Mouse (Mus musculus) heart, adult 18-20 months (tissue): ENCODE measurements around the gene Trarg1. TPM values are rescaled to one million over a fixed set of nuclear protein-coding genes. Genes with fewer than 3 reads are reported as not detected.

Experiments
- DNase-seq, 2 experiments: peaks; one replicate each; pipeline ENCODE4 v3.0.0; 2021 to 2022; ENCODE audit warnings: mixed read lengths in 1 of 2
- long read RNA-seq, 2 experiments: library from polyadenylated mRNA; stranded (forward); transcript quantifications; one replicate each; pipeline ENCODE4 v2.0.0; 2021
- total RNA-seq, 2 experiments: library from RNA; stranded (reverse); gene quantifications; 2 replicates each; pipeline ENCODE4 v1.2.3; 2021

The Trarg1 gene
- 1 to 10 TPM; 4.0 to 7.0 TPM for total RNA-seq
- long read RNA-seq, experiment 1, partial matches to known transcripts: 0 of 1 reads
- long read RNA-seq, experiment 1, other reads (novel, unspliced or antisense): 1 of 1 reads
- long read RNA-seq, experiment 2, partial matches to known transcripts: 0 of 5 reads
- long read RNA-seq, experiment 2, other reads (novel, unspliced or antisense): 2 of 5 reads

GRCm38 (mm10) chr11:76679508-76679907 lies at the start of gene Trarg1:
Gene Trarg1, plus strand, starts transcription at chr11:76679808.
- DNase-seq: peak in 1 of 2 experiments; percentile 26

GRCm38 (mm10) chr11:76630023-76630422 lies 49.6 kb upstream of the Trarg1 start:
- DNase-seq: no peak

GRCm38 (mm10) chr11:76630487-76630886 lies 49.1 kb upstream of the Trarg1 start:
- no peak for DNase-seq

- no peak for DNase-seq
Observed at GRCm38 (mm10) chr11:76639269-76639985, 40.2 kb upstream of the Trarg1 start.

- DNase-seq: no peak
Observed at GRCm38 (mm10) chr11:76640231-76640630, 39.4 kb upstream of the Trarg1 start.

- no peak for DNase-seq
Observed at GRCm38 (mm10) chr11:76644257-76644656, 35.4 kb upstream of the Trarg1 start.

GRCm38 (mm10) chr11:76645036-76645435 lies 34.6 kb upstream of the Trarg1 start:
- DNase-seq: no peak

- peak; percentile 80 to 94 for DNase-seq
Observed at GRCm38 (mm10) chr11:76645955-76646354, 33.7 kb upstream of the Trarg1 start.

GRCm38 (mm10) chr11:76647062-76647461 lies 32.5 kb upstream of the Trarg1 start:
- no peak for DNase-seq

GRCm38 (mm10) chr11:76647500-76647899 lies 32.1 kb upstream of the Trarg1 start:
- peak; percentile 56 to 80 for DNase-seq

- no peak for DNase-seq
Observed at GRCm38 (mm10) chr11:76650862-76651560, 28.6 kb upstream of the Trarg1 start.

- DNase-seq: no peak
Observed at GRCm38 (mm10) chr11:76652838-76653334, 26.7 kb upstream of the Trarg1 start.

- DNase-seq: peak; percentile 31 to 61
Observed at GRCm38 (mm10) chr11:76655106-76655505, 24.5 kb upstream of the Trarg1 start.

- no peak for DNase-seq
Observed at GRCm38 (mm10) chr11:76657450-76657970, 22.1 kb upstream of the Trarg1 start.

- no peak for DNase-seq
Observed at GRCm38 (mm10) chr11:76659138-76659930, 20.3 kb upstream of the Trarg1 start.

- no peak for DNase-seq
Observed at GRCm38 (mm10) chr11:76661790-76662468, 17.7 kb upstream of the Trarg1 start.

- DNase-seq: no peak
Observed at GRCm38 (mm10) chr11:76666002-76666649, 13.5 kb upstream of the Trarg1 start.

- no peak for DNase-seq
Observed at GRCm38 (mm10) chr11:76667807-76668206, 11.8 kb upstream of the Trarg1 start.

- no peak for DNase-seq
Observed at GRCm38 (mm10) chr11:76671871-76672475, 7.6 kb upstream of the Trarg1 start, which contains the start of gene Bhlha9. Gene Bhlha9, plus strand, starts transcription at chr11:76672470.
